Mouse (Mus musculus) liver, embryonic 16.5 days (tissue): ENCODE data around the gene Rassf1. TPM values are rescaled to one million over a fixed set of nuclear protein-coding genes. Genes with fewer than 3 reads are reported as not detected.

Source experiments
- ATAC-seq: fragments of 200-750 bp; cut with Nextera tagmentation; 2 replicates; pipeline ENCODE4 v1.8.0; 2017; ENCODE audit warnings: low read depth, mild to moderate bottlenecking, moderate number of reproducible peaks, moderate library complexity
- H3K27ac ChIP-seq: fragments of 300-500 bp; sonication (generic); 2 replicates; pipeline ENCODE4 v1.5.1; 2014; ENCODE audit warnings: mild to moderate bottlenecking, low read length
- H3K27me3 ChIP-seq: fragments of 300-500 bp; sonication (generic); 2 replicates; pipeline ENCODE4 v1.6.1; 2014; ENCODE audit warnings: low read depth, low read length, mixed read lengths; ENCODE audit not compliant: control insufficient read depth, insufficient read depth
- H3K36me3 ChIP-seq: fragments of 300-500 bp; sonication (generic); 2 replicates; pipeline ENCODE4 v1.6.1; 2014; ENCODE audit warnings: mild to moderate bottlenecking; ENCODE audit not compliant: control insufficient read depth, insufficient read depth
- H3K4me1 ChIP-seq: fragments of 300-500 bp; sonication (generic); 2 replicates; pipeline ENCODE4 v1.6.1; 2014; ENCODE audit warnings: low read depth, low read length, mixed read lengths; ENCODE audit not compliant: control insufficient read depth
- H3K4me2 ChIP-seq: fragments of 300-500 bp; sonication (generic); 2 replicates; pipeline ENCODE4 v1.6.1; 2014; ENCODE audit warnings: low read depth, low read length, mixed read lengths
- H3K4me3 ChIP-seq: fragments of 300-500 bp; sonication (generic); 2 replicates; pipeline ENCODE4 v1.5.1; 2014; ENCODE audit warnings: low read depth, mild to moderate bottlenecking, low read length
- H3K9ac ChIP-seq: fragments of 300-500 bp; sonication (generic); 2 replicates; pipeline ENCODE4 v1.6.1; 2014; ENCODE audit warnings: low read depth, low read length
- H3K9me3 ChIP-seq: fragments of 300-500 bp; sonication (generic); replicated peaks from 2 replicates; pipeline ENCODE4 v1.6.1; 2016; ENCODE audit warnings: low read length; ENCODE audit not compliant: control insufficient read depth
- WGBS: fragments of 180-500 bp; shearing (Covaris S2); extraction: QIAGEN DNeasy Blood & Tissue Kit; methylation state at CpG from one replicate; pipeline ENCODE4 v1.1.7; 2014; ENCODE audit not compliant: insufficient replicate concordance; 5-methylcytosine and 5-hydroxymethylcytosine counted together
- polyA plus RNA-seq: library from polyadenylated mRNA; unstranded; fragments of >200 nt; fragmentation: Nextera tagmentation; extraction: Ambion mirVana; gene quantifications from 2 replicates; pipeline ENCODE4 v1.2.1, GENCODE M21; 2015

Rassf1 gene
- polyA plus RNA-seq = 15.9 and 16.5 TPM in 2 replicates

- Histone ChIP-seq H3K27ac (no peak within 1 kb of the TSS), H3K4me1 (peaks cover 50% of the 10 kb centered on the region), H3K27me3 (peaks cover 20% of the 10 kb centered on the region; the same call in 1 of the 2 replicates), H3K4me2 (peak within 1 kb of the TSS; percentile 83), H3K9ac (peak within 1 kb of the TSS; percentile 53), H3K4me3 (peak within 1 kb of the TSS; percentile 60), H3K36me3 (no peaks in the 10 kb centered on the region), H3K9me3 (no peaks in the 10 kb centered on the region)
- peak; percentile 36 for ATAC-seq
- WGBS = 2% methylated on average over 63 of the region's 63 CpGs
Observed at GRCm38 (mm10) chr9:107551117-107551889, at the start of gene Rassf1. Gene Rassf1, plus strand, starts transcription at chr9:107551555.

- Histone ChIP-seq H3K4me2 (no peak overlapping the region), H3K27me3 (no peaks in the 10 kb centered on the region; the same call in 1 of the 2 replicates), H3K4me1 (no peaks in the 10 kb centered on the region), H3K4me3 (no peak overlapping the region), H3K36me3 (no peaks in the 10 kb centered on the region), H3K27ac (no peak overlapping the region), H3K9me3 (no peaks in the 10 kb centered on the region), H3K9ac (no peak overlapping the region)
- ATAC-seq = no peak
- WGBS = 68% methylated on average over 12 of the region's 12 CpGs
Observed at GRCm38 (mm10) chr9:107502131-107502846, 49.1 kb upstream of the Rassf1 start.

- ATAC-seq = no peak
- H3K27me3 ChIP-seq = no peaks in the 10 kb centered on the region; the same call in 1 of the 2 replicates
- H3K9me3 ChIP-seq = no peaks in the 10 kb centered on the region
- no peaks in the 10 kb centered on the region for H3K4me1 ChIP-seq
- no peak overlapping the region for H3K4me2 ChIP-seq
- no peak overlapping the region for H3K4me3 ChIP-seq
- H3K27ac ChIP-seq = no peak overlapping the region
- WGBS = 65% methylated on average over 19 of the region's 19 CpGs
- no peaks in the 10 kb centered on the region for H3K36me3 ChIP-seq
- no peak overlapping the region for H3K9ac ChIP-seq
Observed at GRCm38 (mm10) chr9:107504662-107505537, 46.5 kb upstream of the Rassf1 start.

GRCm38 (mm10) chr9:107508266-107508665 lies 43.1 kb upstream of the Rassf1 start:
- ATAC-seq = no peak
- Histone ChIP-seq H3K4me2 (no peak overlapping the region), H3K4me3 (no peak overlapping the region), H3K27ac (no peak overlapping the region), H3K4me1 (no peaks in the 10 kb centered on the region), H3K36me3 (no peaks in the 10 kb centered on the region), H3K9ac (no peak overlapping the region), H3K27me3 (no peaks in the 10 kb centered on the region; the same call in 1 of the 2 replicates), H3K9me3 (no peaks in the 10 kb centered on the region)
- 45% methylated on average over 10 of the region's 10 CpGs for WGBS

GRCm38 (mm10) chr9:107510384-107511100 lies 40.8 kb upstream of the Rassf1 start:
- 66% methylated on average over 14 of the region's 14 CpGs for WGBS
- ATAC-seq = no peak
- H3K4me2 ChIP-seq = no peak overlapping the region

GRCm38 (mm10) chr9:107511436-107511835 lies 39.9 kb upstream of the Rassf1 start:
- Histone ChIP-seq H3K4me2 (no peak overlapping the region), H3K9me3 (no peaks in the 10 kb centered on the region), H3K4me3 (no peak overlapping the region), H3K4me1 (no peaks in the 10 kb centered on the region), H3K27me3 (no peaks in the 10 kb centered on the region; the same call in 1 of the 2 replicates), H3K9ac (no peak overlapping the region), H3K36me3 (no peaks in the 10 kb centered on the region), H3K27ac (no peak overlapping the region)
- WGBS = 67% methylated on average over 8 of the region's 8 CpGs
- no peak for ATAC-seq

More at GRCm38 (mm10) chr9:107510384-107511100, 40.8 kb upstream of the Rassf1 start:
- Histone ChIP-seq H3K27ac (no peak overlapping the region), H3K36me3 (no peaks in the 10 kb centered on the region), H3K4me1 (no peaks in the 10 kb centered on the region), H3K9ac (no peak overlapping the region), H3K27me3 (no peaks in the 10 kb centered on the region; the same call in 1 of the 2 replicates), H3K9me3 (no peaks in the 10 kb centered on the region), H3K4me3 (no peak overlapping the region)

- Histone ChIP-seq H3K27ac (no peak overlapping the region), H3K4me1 (no peaks in the 10 kb centered on the region), H3K9ac (no peak overlapping the region), H3K9me3 (no peaks in the 10 kb centered on the region), H3K4me3 (no peak overlapping the region), H3K27me3 (no peaks in the 10 kb centered on the region; the same call in 1 of the 2 replicates), H3K36me3 (no peaks in the 10 kb centered on the region), H3K4me2 (no peak overlapping the region)
- WGBS = 73% methylated on average over 16 of the region's 16 CpGs
- no peak for ATAC-seq
Observed at GRCm38 (mm10) chr9:107512326-107512725, 39.0 kb upstream of the Rassf1 start.

GRCm38 (mm10) chr9:107514303-107514955 lies 36.9 kb upstream of the Rassf1 start:
- Histone ChIP-seq H3K4me3 (no peak overlapping the region), H3K4me1 (no peaks in the 10 kb centered on the region), H3K4me2 (no peak overlapping the region), H3K9me3 (no peaks in the 10 kb centered on the region), H3K27ac (no peak overlapping the region), H3K36me3 (no peaks in the 10 kb centered on the region), H3K9ac (no peak overlapping the region), H3K27me3 (no peaks in the 10 kb centered on the region)
- peak; percentile 24; the same call in 1 of the 2 replicates for ATAC-seq
- 21% methylated on average over 14 of the region's 14 CpGs for WGBS
